Mouse (Mus musculus) neural tube, embryonic 14.5 days (tissue): ENCODE measurements around the gene Gm14151. TPM values are rescaled to one million over a fixed set of nuclear protein-coding genes. Genes with fewer than 3 reads are reported as not detected.
A peak's percentile ranks its signal among the peaks of the same experiment; 100 is the strongest.
"Not testable (repeated sequence)": the region's sequence is repeated elsewhere in the genome, so short reads cannot be mapped to it uniquely, and the experiment has no call there.

Source experiments
- ATAC-seq: fragments of 200-750 bp; cut with Nextera tagmentation; 2 replicates; pipeline ENCODE4 v1.8.0; 2017; ENCODE audit warnings: low read depth, mild to moderate bottlenecking, moderate TSS enrichment, moderate library complexity
- H3K27ac ChIP-seq: fragments of 300-500 bp; sonication (generic); 2 replicates; pipeline ENCODE4 v1.5.1; 2014; ENCODE audit warnings: low read depth, mild to moderate bottlenecking, control low read depth, low read length, moderate library complexity, mixed read lengths
- H3K27me3 ChIP-seq: fragments of 300-500 bp; sonication (generic); 2 replicates; pipeline ENCODE4 v1.6.1; 2014; ENCODE audit warnings: low read length; ENCODE audit not compliant: control insufficient read depth, insufficient read depth
- H3K36me3 ChIP-seq: fragments of 300-500 bp; sonication (generic); 2 replicates; pipeline ENCODE4 v1.6.1; 2014; ENCODE audit warnings: low read length, mixed read lengths; ENCODE audit not compliant: control insufficient read depth, insufficient read depth
- H3K4me1 ChIP-seq: fragments of 300-500 bp; sonication (generic); 2 replicates; pipeline ENCODE4 v1.6.1; 2014; ENCODE audit warnings: low read length; ENCODE audit not compliant: control insufficient read depth, insufficient read depth
- H3K4me2 ChIP-seq: fragments of 300-500 bp; sonication (generic); 2 replicates; pipeline ENCODE4 v1.6.1; 2014; ENCODE audit warnings: mild to moderate bottlenecking, low read depth, low read length, control low read depth
- H3K4me3 ChIP-seq: fragments of 300-500 bp; sonication (generic); 2 replicates; pipeline ENCODE4 v1.5.1; 2014; ENCODE audit warnings: low read depth, low read length, control low read depth, mixed read lengths
- H3K9ac ChIP-seq: fragments of 300-500 bp; sonication (generic); replicated peaks from 2 replicates; pipeline ENCODE4 v1.6.1; 2014; ENCODE audit warnings: low read depth, mild to moderate bottlenecking, control low read depth, low read length, mixed read lengths
- H3K9me3 ChIP-seq: fragments of 300-500 bp; sonication (generic); 2 replicates; pipeline ENCODE4 v1.6.1; 2016; ENCODE audit warnings: low read length; ENCODE audit not compliant: control insufficient read depth
- WGBS: fragments of 180-500 bp; shearing (Covaris S2); extraction: QIAGEN DNeasy Blood & Tissue Kit; methylation state at CpG from one replicate; pipeline ENCODE4 v1.1.7; 2014; 5-methylcytosine and 5-hydroxymethylcytosine counted together
- polyA plus RNA-seq: library from polyadenylated mRNA; unstranded; fragments of >200 nt; fragmentation: Nextera tagmentation; extraction: Ambion mirVana; gene quantifications from 2 replicates; pipeline ENCODE4 v1.2.1, GENCODE M21; 2014

The Gm14151 gene
- not detected in 2 replicates for polyA plus RNA-seq

DNA sequence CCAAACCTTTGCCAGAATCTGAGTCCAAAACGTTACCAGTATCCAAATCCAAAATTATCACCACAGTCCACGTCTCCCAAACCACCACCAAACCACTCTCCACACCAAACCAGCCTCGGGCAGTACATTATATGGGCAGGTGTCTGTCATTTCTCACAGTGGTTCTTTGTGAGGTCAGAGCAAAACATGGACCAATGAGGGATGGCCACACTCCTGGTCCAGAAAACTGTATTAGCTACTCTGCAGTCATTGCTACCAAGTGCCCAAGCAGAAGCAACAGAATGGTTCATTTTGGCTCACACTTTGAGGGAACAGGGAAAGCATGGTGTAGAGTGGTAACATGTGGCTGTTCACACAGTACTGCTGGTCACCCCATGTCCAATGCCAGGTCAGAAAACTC, at the start of gene Gm14151:
Gene Gm14151 (minus strand): TSS at position 101 of the 400 bp plus-strand sequence.
- not testable (repeated sequence) for H3K9ac ChIP-seq, ATAC-seq
- WGBS, result no CpG with 5 or more reads among the region's 3 CpGs

GRCm38 (mm10) chr2:151097945-151098344, 5.8 kb upstream of the Gm14151 start, which contains the start of gene Gm14147:
TSS of gene Gm14147 (plus strand) at chr2:151098245.
- ATAC-seq, H3K4me2 ChIP-seq: not testable (repeated sequence)
- WGBS, result no CpG with 5 or more reads among the region's 3 CpGs

More for the DNA sequence above, at the start of gene Gm14151:
- not testable (repeated sequence) for H3K27ac ChIP-seq, H3K4me1 ChIP-seq, H3K36me3 ChIP-seq, H3K9me3 ChIP-seq, H3K27me3 ChIP-seq, H3K4me2 ChIP-seq, H3K4me3 ChIP-seq

DNA sequence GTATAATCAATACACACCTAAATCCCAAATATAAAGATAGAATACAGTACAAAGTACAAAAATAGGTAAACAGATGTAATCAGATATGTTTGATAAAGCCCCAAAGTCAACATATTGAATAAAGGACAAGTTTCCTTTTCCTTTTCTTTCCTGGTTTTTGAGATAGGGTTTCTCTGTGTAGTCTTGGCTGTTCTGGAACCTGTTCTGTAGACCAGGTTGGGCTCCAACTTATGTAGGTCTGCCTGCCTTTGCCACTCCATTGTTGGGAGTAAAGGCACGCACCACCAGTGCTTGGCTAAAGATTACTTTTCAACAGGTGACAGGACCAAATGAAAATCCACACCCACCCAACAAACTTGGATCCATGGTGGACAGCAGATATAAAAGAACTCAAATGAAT, 35.5 kb downstream of the Gm14151 start:
- 83% methylated on average over 1 of the region's 1 CpGs for WGBS
- no peak overlapping the region for H3K4me2 ChIP-seq
- no peak for ATAC-seq

More at GRCm38 (mm10) chr2:151097945-151098344, 5.8 kb upstream of the Gm14151 start, which contains the start of gene Gm14147:
- H3K27me3 ChIP-seq, H3K4me1 ChIP-seq, H3K9ac ChIP-seq, H3K27ac ChIP-seq, H3K36me3 ChIP-seq, H3K9me3 ChIP-seq, H3K4me3 ChIP-seq: not testable (repeated sequence)

DNA sequence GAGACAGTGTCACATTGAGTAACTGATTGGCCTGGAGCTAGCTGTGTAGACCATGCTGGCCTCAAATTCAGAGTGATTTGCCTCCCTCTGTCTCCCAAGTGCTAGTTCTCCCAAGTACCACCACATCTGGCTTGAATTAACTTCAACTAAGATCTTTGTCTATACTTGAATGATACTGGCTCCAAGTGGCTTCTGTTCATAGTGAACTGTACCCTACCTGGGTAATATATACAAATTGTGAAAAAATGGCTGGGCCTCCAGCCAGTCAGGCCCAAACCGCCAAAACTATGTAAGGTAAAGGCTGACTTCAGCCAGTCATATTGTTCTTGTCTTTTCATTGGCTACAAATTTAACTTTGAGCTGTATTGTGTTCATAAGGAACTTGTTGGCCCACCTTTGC, 51.7 kb downstream of the Gm14151 start:
- H3K27me3 ChIP-seq, result no peaks in the 10 kb centered on the region
- no peaks in the 10 kb centered on the region for H3K9me3 ChIP-seq
- no peak overlapping the region for H3K9ac ChIP-seq
- no peaks in the 10 kb centered on the region for H3K36me3 ChIP-seq
- 80% methylated on average over 1 of the region's 1 CpGs for WGBS
- H3K4me2 ChIP-seq, result no peak overlapping the region
- H3K4me1 ChIP-seq, result peaks cover 7% of the 10 kb centered on the region; the same call in 1 of the 2 replicates
- no peak for ATAC-seq
- H3K27ac ChIP-seq, result no peak overlapping the region
- H3K4me3 ChIP-seq, result no peak overlapping the region

More for the DNA sequence above, 35.5 kb downstream of the Gm14151 start:
- Histone ChIP-seq H3K9ac (no peak overlapping the region), H3K36me3 (no peaks in the 10 kb centered on the region), H3K27ac (no peak overlapping the region), H3K4me3 (no peak overlapping the region), H3K27me3 (no peaks in the 10 kb centered on the region), H3K4me1 (no peaks in the 10 kb centered on the region), H3K9me3 (no peaks in the 10 kb centered on the region; the same call in 1 of the 2 replicates)

- Histone ChIP-seq H3K4me1 (peaks cover 7% of the 10 kb centered on the region; the same call in 1 of the 2 replicates), H3K4me2 (peak overlapping the region; percentile 60), H3K9ac (peak overlapping the region; percentile 95), H3K4me3 (peak overlapping the region; percentile 92), H3K9me3 (no peaks in the 10 kb centered on the region), H3K36me3 (no peaks in the 10 kb centered on the region), H3K27me3 (no peaks in the 10 kb centered on the region), H3K27ac (peak overlapping the region; percentile 71)
- peak; percentile 25 for ATAC-seq
- 38% methylated on average over 8 of the region's 8 CpGs for WGBS
Observed at GRCm38 (mm10) chr2:151039726-151040125, 52.4 kb downstream of the Gm14151 start.

DNA sequence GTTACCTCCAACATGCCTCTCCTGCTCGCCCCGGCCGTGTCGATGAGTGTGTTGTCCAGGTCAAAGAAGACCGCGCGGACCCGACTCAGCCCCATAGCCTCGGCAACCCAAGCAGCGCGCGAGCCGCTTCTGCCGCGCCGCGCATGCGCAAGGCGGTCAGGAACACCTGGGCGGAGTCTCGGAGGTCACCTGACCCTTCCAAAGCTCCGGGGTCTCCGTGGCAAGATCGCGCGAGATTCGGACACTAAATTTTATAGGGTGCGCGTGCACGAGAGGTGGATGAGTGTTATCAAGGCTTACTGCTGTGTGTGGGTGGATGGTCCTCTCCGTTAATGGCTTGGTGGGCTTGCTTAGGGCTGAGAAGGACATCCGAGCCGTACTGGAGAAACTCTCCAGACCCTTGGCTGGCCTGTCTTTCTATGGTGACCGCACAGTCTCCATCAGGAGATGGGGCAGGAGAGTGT, 52.9 kb downstream of the Gm14151 start, which contains the start of the genes Ninl and Nanp:
Gene Ninl (minus strand): TSS at position 151 of the 464 bp plus-strand sequence.
Gene Nanp (minus strand): TSS at position 167 of the 464 bp plus-strand sequence.
- Histone ChIP-seq H3K4me3 (peak within 1 kb of the TSS; percentile 92), H3K9me3 (no peaks in the 10 kb centered on the region), H3K27me3 (no peaks in the 10 kb centered on the region), H3K27ac (peak within 1 kb of the TSS; percentile 71), H3K4me2 (peak within 1 kb of the TSS; percentile 69), H3K9ac (peak within 1 kb of the TSS; percentile 95), H3K4me1 (peaks cover 7% of the 10 kb centered on the region; the same call in 1 of the 2 replicates), H3K36me3 (no peaks in the 10 kb centered on the region)
- ATAC-seq, result peak; percentile 93
- whole genome bisulfite sequencing, result under 1% methylated on average over 34 of the region's 34 CpGs

- Histone ChIP-seq H3K27ac (peak overlapping the region; percentile 69), H3K4me1 (peaks cover 7% of the 10 kb centered on the region; the same call in 1 of the 2 replicates), H3K36me3 (no peaks in the 10 kb centered on the region), H3K9ac (peak overlapping the region; percentile 95), H3K4me2 (peak overlapping the region; percentile 69), H3K27me3 (no peaks in the 10 kb centered on the region), H3K9me3 (no peaks in the 10 kb centered on the region), H3K4me3 (peak overlapping the region; percentile 92)
- WGBS, result under 1% methylated on average over 30 of the region's 30 CpGs
- ATAC-seq, result peak; percentile 80
Observed at GRCm38 (mm10) chr2:151038811-151039222, 53.3 kb downstream of the Gm14151 start.

DNA sequence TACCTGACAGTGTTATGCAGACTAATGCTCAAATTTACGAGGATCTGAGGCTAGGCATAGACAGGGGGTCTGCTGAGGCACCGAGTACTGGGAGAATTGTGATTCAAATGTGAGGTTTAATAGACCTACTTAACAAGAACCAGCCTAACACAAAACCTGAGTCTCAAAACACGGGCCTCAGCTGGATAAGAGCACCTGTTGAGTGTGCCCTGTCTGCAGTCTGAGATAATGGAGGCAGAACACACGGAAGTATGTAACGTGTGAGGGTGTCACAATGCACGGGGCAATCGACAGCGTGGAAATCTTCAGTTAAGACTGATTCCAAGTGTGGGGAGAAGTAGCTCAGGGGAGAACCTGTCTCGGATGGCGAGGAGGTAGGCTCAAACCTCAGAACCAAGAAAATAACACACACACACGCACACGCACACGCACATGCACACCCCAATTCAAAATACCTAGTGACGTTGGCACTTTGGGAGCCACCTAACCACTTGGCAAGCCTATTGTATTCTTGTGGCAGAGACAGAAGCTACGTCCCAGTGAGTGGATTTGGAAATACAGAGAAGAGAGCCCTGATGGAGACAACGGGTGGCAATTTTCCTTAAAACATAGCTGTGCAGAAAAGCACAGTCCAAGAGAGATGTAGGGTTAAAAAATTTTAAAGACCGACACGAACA, 54.1 kb downstream of the Gm14151 start:
- H3K27ac ChIP-seq, result no peak overlapping the region
- H3K9ac ChIP-seq, result peak overlapping the region; percentile 95; the same call in 1 of the 2 replicates
- H3K4me2 ChIP-seq, result peak overlapping the region; percentile 69
- no peak for ATAC-seq
- no peaks in the 10 kb centered on the region for H3K9me3 ChIP-seq
- 52% methylated on average over 18 of the region's 18 CpGs for WGBS
- H3K36me3 ChIP-seq, result no peaks in the 10 kb centered on the region
- H3K4me1 ChIP-seq, result peaks cover 7% of the 10 kb centered on the region; the same call in 1 of the 2 replicates
- no peaks in the 10 kb centered on the region for H3K27me3 ChIP-seq
- peak overlapping the region; percentile 92 for H3K4me3 ChIP-seq

DNA sequence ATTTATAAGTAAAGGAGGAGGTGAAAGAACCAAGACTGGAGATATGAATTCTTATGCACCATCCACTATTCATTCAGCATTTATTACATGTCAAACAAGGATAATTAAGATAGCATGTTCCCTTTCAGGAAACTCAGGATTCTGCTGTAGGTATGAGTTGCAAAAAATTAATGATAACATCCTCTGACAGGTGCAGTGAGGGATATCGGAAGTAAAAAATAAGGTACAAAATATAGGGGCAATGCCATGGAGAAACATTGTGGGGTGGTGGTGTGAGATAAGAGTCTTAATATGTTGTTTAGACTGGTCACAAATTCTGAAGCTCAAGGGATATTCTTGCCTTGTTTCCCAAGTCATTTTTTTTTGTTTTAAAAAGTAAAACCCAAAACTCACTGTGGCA, 54.9 kb downstream of the Gm14151 start:
- H3K27ac ChIP-seq, result no peak overlapping the region
- ATAC-seq, result no peak
- H3K27me3 ChIP-seq, result no peaks in the 10 kb centered on the region
- no peak overlapping the region for H3K4me2 ChIP-seq
- H3K36me3 ChIP-seq, result no peaks in the 10 kb centered on the region
- no peak overlapping the region for H3K4me3 ChIP-seq
- H3K9me3 ChIP-seq, result no peaks in the 10 kb centered on the region
- H3K9ac ChIP-seq, result no peak overlapping the region
- WGBS, result 92% methylated on average over 1 of the region's 1 CpGs
- peaks cover 7% of the 10 kb centered on the region; the same call in 1 of the 2 replicates for H3K4me1 ChIP-seq
